Mouse (Mus musculus): Measurements from ENCODE around the gene Pde4c. TPM values are rescaled to one million over a fixed set of nuclear protein-coding genes. Genes with fewer than 3 reads are reported as not detected.
A peak's percentile ranks its signal among the peaks of the same experiment; 100 is the strongest.

Pde4c gene
- polyA plus RNA-seq, 1 experiment from 2014 or later: 0.21 TPM

DNA sequence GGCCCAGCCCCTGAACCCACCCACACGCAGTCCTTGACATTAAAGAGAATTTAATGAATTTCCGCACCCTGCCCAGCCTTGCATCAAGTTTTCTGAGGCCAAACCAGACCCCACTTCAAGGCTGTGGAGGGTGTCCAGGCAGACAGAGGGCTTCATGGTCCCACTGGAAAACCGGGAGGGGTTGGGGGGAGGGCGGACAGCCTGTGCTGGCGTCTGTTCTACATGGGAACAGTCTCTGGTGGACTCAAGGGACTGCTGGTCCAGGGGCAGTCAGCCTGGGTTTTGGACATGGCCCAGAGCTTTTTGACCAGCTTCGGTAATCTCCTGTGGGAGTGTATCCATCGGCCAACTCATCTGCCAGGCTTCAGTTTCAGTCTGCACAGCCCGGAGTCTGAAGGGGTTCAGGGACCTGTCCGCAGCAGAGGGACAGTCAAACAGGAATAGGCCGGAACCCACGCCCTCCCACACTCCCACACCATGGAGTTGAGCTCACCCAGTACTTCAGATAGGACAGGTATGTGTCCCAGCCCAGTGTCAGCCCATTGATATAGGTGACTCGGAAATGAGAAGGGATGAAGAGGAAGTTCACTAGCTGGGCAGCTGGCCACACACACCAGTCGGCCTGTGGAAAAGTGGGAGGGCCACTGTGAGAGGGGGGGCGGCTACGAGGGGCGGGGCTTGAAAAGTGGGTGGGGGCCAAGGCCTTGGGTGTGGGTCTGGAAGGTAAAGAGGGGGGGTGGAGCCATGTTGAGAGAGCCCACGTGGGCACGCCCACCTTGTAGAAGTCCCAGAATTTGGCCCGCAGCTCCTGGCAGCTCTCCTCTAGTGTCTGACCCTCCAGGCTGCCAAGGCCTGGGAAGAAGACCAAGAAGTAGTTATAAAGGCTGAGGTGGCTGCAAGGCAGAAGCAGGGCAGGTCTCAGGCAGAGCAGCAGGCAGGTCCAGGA lies 35.4 kb downstream of the Pde4c start:
- H3K4me3 ChIP-seq (replicated peaks): no peak overlapping the region
- H3K4me2 ChIP-seq (replicated peaks): 0 out of 2 replicates have a peak overlapping the region, but pooled peaks have one; percentile 94
- H3K27ac ChIP-seq: no peak overlapping the region
- H3K36me3 ChIP-seq: peaks cover 17% of the 10 kb centered on the region
- ATAC-seq: no peak
- WGBS: 65% methylated on average over 19 of the region's 19 CpGs
- H3K4me1 ChIP-seq (replicated peaks): peaks cover 42% of the 10 kb centered on the region
- no peak overlapping the region for H3K9ac ChIP-seq
- H3K9me3 ChIP-seq: no peaks in the 10 kb centered on the region
- H3K27me3 ChIP-seq (replicated peaks): no peaks in the 10 kb centered on the region

DNA sequence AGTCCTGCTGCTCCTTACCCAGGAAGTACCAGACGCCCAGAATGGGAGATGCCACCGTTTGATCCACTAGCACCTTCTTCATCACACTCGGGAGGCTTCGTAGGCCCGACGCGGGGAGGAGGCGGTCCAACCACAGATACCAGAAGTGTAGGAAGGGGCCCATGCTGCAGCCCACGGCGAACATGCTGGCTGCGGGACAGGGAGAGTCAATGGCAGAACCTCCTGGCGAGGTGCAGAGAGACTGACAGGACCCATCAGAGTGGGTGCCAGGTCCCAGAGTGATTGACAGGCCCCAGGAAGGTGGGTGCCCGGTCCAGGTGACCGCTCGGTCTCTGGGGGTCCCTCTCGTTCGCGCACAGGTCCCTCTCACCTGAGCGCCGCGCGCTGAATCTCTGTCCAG lies 36.8 kb downstream of the Pde4c start:
- peaks cover 17% of the 10 kb centered on the region for H3K36me3 ChIP-seq
- no peaks in the 10 kb centered on the region for H3K27me3 ChIP-seq (replicated peaks)
- peak overlapping the region; percentile 81 for H3K4me3 ChIP-seq (replicated peaks)
- ATAC-seq: peak; percentile 0; the same call in 1 of the 2 replicates
- no peaks in the 10 kb centered on the region for H3K9me3 ChIP-seq
- H3K4me1 ChIP-seq (replicated peaks): peaks cover 49% of the 10 kb centered on the region
- WGBS: under 1% methylated on average over 22 of the region's 22 CpGs
- H3K4me2 ChIP-seq (replicated peaks): peak overlapping the region; percentile 94
- H3K27ac ChIP-seq: peak overlapping the region; percentile 76
- peak overlapping the region; percentile 84 for H3K9ac ChIP-seq

DNA sequence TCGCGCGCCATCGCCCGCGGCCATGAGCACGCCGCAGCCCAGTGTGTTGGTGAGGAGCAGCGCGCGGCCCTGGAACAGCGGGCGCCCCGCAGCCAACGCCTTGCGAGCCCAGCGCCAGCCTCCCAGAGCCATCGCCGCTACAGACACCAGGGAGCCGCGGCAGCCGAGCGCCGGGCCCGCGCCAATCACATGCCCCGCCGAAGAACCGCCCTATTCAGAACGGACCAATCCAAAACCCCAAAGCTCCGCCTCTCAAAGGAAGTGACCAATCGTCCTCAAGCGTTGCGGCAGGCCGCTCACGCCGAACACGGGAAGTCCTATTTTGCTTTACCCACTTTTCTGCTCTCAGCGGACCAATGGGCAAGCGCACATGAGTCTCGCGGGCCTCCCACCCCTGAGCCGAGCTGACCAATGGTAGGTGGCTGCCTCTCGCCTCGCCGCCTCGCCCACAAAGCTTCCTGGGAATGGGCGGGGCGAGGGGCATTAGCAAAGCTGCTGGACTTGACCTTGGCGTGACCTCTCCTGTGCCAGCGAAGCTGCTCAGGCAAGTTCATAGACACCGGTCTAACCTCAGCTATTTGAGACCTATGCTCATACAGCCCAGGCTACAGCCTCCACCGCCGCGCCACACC lies 37.4 kb downstream of the Pde4c start, which contains the start of gene Mpv17l2:
Gene Mpv17l2, minus strand, starts transcription at position 172 of the 632 bp plus-strand sequence.
- no peaks in the 10 kb centered on the region for H3K27me3 ChIP-seq (replicated peaks)
- H3K4me1 ChIP-seq (replicated peaks): peaks cover 45% of the 10 kb centered on the region
- H3K36me3 ChIP-seq: peaks cover 17% of the 10 kb centered on the region
- H3K4me2 ChIP-seq (replicated peaks): peak within 1 kb of the TSS; percentile 94
- ATAC-seq: peak; percentile 93
- H3K4me3 ChIP-seq (replicated peaks): peak within 1 kb of the TSS; percentile 81
- H3K9ac ChIP-seq: peak within 1 kb of the TSS; percentile 84
- H3K9me3 ChIP-seq: no peaks in the 10 kb centered on the region
- under 1% methylated on average over 55 of the region's 55 CpGs for whole genome bisulfite sequencing
- peak within 1 kb of the TSS; percentile 76 for H3K27ac ChIP-seq

DNA sequence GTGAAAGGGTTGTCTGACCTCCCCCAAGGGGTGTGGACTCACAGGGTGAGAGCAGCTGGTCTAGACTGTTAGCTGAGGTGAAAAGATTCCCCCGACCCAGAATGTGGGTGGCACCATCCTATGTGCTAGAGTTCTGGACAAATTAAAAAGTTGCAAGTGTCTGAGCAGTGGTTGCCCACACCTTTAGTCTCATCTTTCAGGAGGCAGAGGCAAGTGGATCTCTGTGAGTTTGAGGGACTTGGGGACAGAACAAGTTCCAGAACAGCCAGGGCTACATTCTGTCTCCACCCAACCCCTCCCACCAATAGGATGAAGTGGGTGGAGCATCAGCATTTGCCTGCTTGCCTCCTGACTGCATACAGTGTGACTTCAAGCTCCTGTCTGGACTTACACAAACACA lies 38.6 kb downstream of the Pde4c start:
- Histone ChIP-seq H3K4me3 (replicated peaks) (no peak overlapping the region), H3K27me3 (replicated peaks) (no peaks in the 10 kb centered on the region), H3K9me3 (no peaks in the 10 kb centered on the region), H3K9ac (no peak overlapping the region), H3K27ac (no peak overlapping the region), H3K4me2 (replicated peaks) (no peak overlapping the region), H3K36me3 (peaks cover 17% of the 10 kb centered on the region), H3K4me1 (replicated peaks) (peaks cover 53% of the 10 kb centered on the region)
- WGBS: 75% methylated on average over 1 of the region's 1 CpGs
- ATAC-seq: no peak

DNA sequence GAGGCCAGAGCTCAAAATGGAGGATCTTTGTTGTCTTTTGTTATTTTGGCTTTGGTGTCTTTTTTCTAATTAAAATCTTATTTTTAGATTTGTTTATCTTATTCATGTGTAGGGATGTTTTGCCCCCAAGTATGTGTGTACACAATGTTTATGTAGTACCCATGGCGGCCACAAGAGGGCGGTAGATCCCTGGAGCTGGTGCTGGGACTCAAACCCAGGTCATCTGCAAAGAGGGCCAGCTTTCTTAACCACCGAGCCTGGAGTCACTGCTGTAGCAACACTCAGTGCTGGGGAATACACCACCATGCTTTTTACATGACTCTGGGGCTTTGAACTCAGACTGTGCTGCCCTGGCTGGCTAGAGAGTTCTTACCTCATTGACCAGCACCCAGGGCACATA lies 39.8 kb downstream of the Pde4c start:
- Histone ChIP-seq H3K9me3 (no peaks in the 10 kb centered on the region), H3K9ac (no peak overlapping the region), H3K27ac (peak overlapping the region; percentile 89), H3K4me1 (replicated peaks) (peaks cover 56% of the 10 kb centered on the region), H3K4me2 (replicated peaks) (peak overlapping the region; percentile 44), H3K36me3 (peaks cover 14% of the 10 kb centered on the region), H3K4me3 (replicated peaks) (no peak overlapping the region; the same call in 1 of the 2 replicates), H3K27me3 (replicated peaks) (no peaks in the 10 kb centered on the region)
- no peak for ATAC-seq
- 7% methylated on average over 3 of the region's 3 CpGs for WGBS

DNA sequence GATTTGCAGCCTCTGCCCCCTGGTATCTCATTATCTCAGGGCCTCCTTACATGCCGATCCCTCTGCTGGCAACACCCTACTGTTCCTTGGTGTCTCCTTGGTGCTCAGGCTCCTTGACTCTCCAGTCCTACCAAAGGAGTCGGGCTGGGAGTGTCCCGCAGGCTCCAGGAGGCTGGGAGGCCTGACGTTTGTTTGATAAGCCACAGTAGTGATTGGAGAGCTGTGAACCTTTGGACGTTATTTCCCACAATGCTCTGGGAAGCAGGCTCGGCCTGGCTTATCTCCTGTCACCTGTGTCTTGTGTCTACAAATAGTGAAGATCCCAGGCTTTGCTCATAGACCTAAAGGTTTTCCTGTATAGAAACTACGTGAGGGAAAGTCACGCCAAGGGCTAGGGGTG lies 40.5 kb downstream of the Pde4c start:
- no peaks in the 10 kb centered on the region for H3K27me3 ChIP-seq (replicated peaks)
- peak overlapping the region; percentile 89 for H3K27ac ChIP-seq
- peak overlapping the region; percentile 94 for H3K4me2 ChIP-seq (replicated peaks)
- H3K9me3 ChIP-seq: no peaks in the 10 kb centered on the region
- no peak overlapping the region; the same call in 1 of the 2 replicates for H3K4me3 ChIP-seq (replicated peaks)
- peaks cover 17% of the 10 kb centered on the region for H3K36me3 ChIP-seq
- ATAC-seq: peak; percentile 55
- 59% methylated on average over 8 of the region's 8 CpGs for WGBS
- peaks cover 52% of the 10 kb centered on the region for H3K4me1 ChIP-seq (replicated peaks)
- H3K9ac ChIP-seq: no peak overlapping the region

DNA sequence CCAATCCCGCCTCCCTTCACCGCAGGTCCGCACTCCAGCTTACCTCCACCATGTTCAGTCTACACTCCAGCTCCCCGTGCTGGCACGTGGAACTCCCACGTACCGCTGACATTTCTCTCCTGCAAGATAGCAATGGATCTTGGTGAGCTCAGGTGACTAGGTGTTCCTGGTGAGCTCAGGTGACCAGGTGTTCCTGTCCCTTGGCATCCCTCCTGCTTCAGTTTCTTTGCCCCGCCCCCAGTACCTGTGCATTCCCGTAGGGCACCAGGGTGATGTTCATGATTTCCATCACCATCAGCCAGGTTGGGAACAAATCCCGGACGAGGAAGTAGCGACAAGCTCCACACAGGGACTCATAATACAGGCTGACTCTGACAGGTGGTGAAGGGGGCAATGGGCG lies 41.2 kb downstream of the Pde4c start:
- Histone ChIP-seq H3K9me3 (no peaks in the 10 kb centered on the region), H3K27ac (peak overlapping the region; percentile 89), H3K27me3 (replicated peaks) (no peaks in the 10 kb centered on the region), H3K4me2 (replicated peaks) (peak overlapping the region; percentile 94), H3K4me3 (replicated peaks) (peak overlapping the region; percentile 56), H3K36me3 (peaks cover 19% of the 10 kb centered on the region), H3K9ac (peak overlapping the region; percentile 28; the same call in 1 of the 2 replicates), H3K4me1 (replicated peaks) (peaks cover 50% of the 10 kb centered on the region)
- 80% methylated on average over 13 of the region's 13 CpGs for WGBS
- ATAC-seq: no peak

DNA sequence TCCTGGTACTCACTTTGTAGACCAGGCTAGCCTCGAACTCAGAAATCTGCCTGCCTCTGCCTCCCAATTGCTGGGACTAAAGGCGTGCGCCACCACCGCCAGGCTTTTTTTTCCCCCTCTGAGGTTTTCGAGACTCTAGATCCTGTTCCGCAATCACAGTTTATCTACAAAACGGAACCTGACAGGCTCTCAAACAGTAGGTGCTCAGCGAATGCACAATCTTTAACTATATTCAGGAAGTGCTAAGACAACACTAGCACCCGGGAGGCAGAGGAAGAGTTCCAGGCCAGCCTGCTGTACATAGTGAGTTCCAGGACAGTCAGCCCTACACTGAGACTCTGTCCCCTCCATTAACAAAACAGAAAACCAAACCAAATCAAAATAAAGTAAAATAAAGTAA lies 41.8 kb downstream of the Pde4c start:
- 72% methylated on average over 9 of the region's 9 CpGs for WGBS
- Histone ChIP-seq H3K4me2 (replicated peaks) (peak overlapping the region; percentile 94), H3K9ac (peak overlapping the region; percentile 28), H3K27me3 (replicated peaks) (no peaks in the 10 kb centered on the region), H3K36me3 (peaks cover 19% of the 10 kb centered on the region), H3K9me3 (no peaks in the 10 kb centered on the region), H3K27ac (peak overlapping the region; percentile 89), H3K4me3 (replicated peaks) (peak overlapping the region; percentile 56), H3K4me1 (replicated peaks) (peaks cover 45% of the 10 kb centered on the region)
- ATAC-seq: no peak

DNA sequence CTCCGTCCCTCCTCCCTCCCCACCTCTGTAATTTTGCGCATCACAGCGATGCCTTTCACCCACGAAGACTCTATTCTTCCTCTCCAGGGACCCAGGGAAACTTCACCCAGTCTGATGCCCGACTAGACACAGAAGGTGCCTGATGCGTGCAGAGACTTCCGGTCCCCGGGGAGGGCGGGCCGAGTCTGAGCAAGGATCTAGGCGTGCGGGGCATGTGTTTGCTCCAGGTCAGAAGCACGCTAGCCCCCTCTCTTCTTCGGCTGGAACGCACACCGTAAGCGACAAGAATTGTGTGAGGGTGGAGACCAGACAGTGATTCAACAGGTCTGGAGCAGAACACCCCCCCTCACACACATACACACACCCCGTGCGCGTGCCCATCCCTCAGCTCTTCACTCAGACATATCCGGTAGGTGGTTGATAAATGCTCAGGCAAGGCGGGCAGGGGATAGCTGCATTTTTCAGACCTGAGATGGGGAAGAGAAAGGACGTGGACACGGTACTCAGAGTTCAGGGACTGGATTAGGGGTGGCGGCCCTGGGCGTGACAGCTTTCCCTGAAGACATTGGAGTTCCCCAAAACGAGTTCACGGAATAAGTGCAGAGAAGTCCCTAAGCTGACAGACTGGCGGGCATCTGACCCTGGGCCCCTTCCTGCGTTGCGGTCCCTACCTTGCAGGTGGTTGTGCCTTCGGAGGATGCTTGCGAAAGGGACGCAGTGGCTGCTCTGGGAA lies 42.5 kb downstream of the Pde4c start:
- 2% methylated on average over 34 of the region's 34 CpGs for WGBS
- Histone ChIP-seq H3K4me3 (replicated peaks) (peak overlapping the region; percentile 56), H3K4me1 (replicated peaks) (peaks cover 41% of the 10 kb centered on the region), H3K36me3 (peaks cover 25% of the 10 kb centered on the region), H3K9ac (peak overlapping the region; percentile 70), H3K27ac (peak overlapping the region; percentile 89), H3K4me2 (replicated peaks) (peak overlapping the region; percentile 94), H3K27me3 (replicated peaks) (no peaks in the 10 kb centered on the region), H3K9me3 (no peaks in the 10 kb centered on the region)
- 0 out of 2 replicates have a peak, but pooled peaks have one; percentile 0 for ATAC-seq

DNA sequence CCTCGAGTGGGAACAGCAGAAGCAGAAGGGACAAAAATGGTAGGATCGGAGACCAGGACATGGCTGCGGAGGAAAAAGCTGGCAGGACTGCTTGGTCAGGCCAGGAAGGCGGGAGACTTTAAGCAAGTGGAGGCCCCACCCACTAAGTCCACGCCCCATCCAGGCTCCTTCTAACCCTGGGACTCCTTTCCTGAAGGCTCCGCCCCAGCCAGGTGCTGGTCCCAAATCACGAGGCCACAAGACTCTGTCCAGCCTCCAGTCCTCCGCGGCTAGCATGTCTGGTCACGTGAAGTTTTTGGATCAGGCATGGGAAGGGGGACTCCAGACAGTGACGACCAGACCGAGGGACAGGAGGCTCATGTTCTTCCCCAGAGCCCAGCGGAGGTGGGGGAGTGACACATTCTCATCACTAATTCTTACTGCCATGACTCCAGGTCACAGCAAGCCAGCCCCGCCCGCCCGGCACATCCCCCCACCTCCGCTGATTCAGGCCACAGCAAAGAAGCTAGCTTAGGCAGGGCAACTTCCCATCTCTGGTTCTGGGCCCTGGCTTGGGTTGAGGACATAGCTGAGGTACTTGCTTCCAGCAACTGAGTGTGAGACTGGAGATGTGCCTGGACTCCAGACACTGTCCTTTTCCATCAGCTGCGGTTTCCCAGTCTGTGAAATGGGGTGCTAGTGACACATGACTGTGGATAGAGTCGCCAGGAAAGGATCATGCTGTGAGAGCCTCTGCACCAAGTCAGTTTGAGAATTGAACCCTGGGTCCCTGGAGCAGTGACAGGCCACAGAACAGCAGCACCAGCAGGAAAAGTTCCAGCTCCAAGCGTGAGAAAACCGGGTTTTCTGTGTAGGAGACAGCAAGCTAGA lies 43.3 kb downstream of the Pde4c start:
- H3K27me3 ChIP-seq (replicated peaks): no peaks in the 10 kb centered on the region
- peak overlapping the region; percentile 56 for H3K4me3 ChIP-seq (replicated peaks)
- WGBS: 10% methylated on average over 21 of the region's 21 CpGs
- H3K36me3 ChIP-seq: peaks cover 33% of the 10 kb centered on the region
- ATAC-seq: peak; percentile 70
- peak overlapping the region; percentile 70 for H3K9ac ChIP-seq
- H3K4me1 ChIP-seq (replicated peaks): peaks cover 39% of the 10 kb centered on the region
- H3K27ac ChIP-seq: peak overlapping the region; percentile 89
- H3K4me2 ChIP-seq (replicated peaks): peak overlapping the region; percentile 94
- no peaks in the 10 kb centered on the region for H3K9me3 ChIP-seq

DNA sequence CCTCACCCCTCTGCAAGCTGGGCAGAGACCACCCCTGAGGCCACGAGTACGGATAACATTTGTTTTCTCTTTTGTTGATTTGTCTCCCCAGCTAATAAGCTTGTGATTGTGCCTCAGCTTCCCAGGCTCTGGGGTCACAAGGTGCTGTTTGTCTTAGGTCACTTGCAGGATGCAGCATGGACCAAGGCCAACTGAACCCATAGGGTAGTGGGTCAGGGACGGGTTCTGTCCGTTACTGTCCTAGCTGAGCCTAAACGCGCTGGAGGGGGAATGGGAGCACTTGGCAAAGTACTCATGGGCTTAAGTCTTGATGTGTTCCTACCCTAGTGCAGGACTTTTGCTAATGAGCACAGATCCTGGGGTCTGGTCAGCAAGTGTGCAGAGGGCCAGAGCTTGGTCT lies 44.0 kb downstream of the Pde4c start:
- Histone ChIP-seq H3K4me2 (replicated peaks) (no peak overlapping the region), H3K27me3 (replicated peaks) (no peaks in the 10 kb centered on the region), H3K4me1 (replicated peaks) (peaks cover 43% of the 10 kb centered on the region), H3K9ac (no peak overlapping the region), H3K27ac (peak overlapping the region; percentile 89), H3K9me3 (no peaks in the 10 kb centered on the region), H3K36me3 (peaks cover 37% of the 10 kb centered on the region), H3K4me3 (replicated peaks) (no peak overlapping the region)
- ATAC-seq: no peak
- 78% methylated on average over 6 of the region's 6 CpGs for WGBS

All from intestine, embryonic 15.5 days (tissue).